Mouse (Mus musculus): Measurements from ENCODE around the gene Ssh3. TPM values are rescaled to one million over a fixed set of nuclear protein-coding genes. Genes with fewer than 3 reads are reported as not detected.

The Ssh3 gene
- polyA plus RNA-seq, 1 experiment from 2014 or later = 4.2 TPM

DNA sequence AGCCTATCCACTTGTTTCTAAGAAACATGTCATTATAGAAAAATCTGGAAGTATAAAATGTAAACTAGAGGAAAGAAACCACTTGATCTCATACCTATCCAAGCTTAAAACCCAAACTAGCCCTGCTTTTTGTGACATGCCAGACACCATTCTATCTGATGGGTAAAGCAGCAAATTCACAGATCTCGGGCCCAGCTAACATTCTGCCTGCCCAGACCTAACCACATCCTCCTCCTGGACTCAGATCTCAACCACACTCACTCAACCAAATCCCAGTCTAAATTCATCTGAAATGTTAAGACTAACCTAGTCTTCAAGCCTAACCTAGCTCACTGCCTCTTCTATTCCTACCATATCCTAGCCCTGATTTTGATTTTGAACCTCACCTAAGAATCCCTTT lies 50.2 kb downstream of the Ssh3 start:
- H3K36me3 ChIP-seq (replicated peaks) = peaks cover 12% of the 10 kb centered on the region; the same call in 1 of the 2 replicates
- 84% methylated on average over 1 of the region's 1 CpGs for WGBS
- no peaks in the 10 kb centered on the region for H3K9me3 ChIP-seq
- peaks cover 84% of the 10 kb centered on the region for H3K4me1 ChIP-seq
- no peak overlapping the region for H3K4me3 ChIP-seq
- no peak for DNase-seq (ENCODE audit: low spot score)
- no peak overlapping the region for H3K27ac ChIP-seq (replicated peaks)
- peaks cover 74% of the 10 kb centered on the region for H3K27me3 ChIP-seq (replicated peaks; ENCODE audit: low read depth, poor library complexity, severe bottlenecking)

DNA sequence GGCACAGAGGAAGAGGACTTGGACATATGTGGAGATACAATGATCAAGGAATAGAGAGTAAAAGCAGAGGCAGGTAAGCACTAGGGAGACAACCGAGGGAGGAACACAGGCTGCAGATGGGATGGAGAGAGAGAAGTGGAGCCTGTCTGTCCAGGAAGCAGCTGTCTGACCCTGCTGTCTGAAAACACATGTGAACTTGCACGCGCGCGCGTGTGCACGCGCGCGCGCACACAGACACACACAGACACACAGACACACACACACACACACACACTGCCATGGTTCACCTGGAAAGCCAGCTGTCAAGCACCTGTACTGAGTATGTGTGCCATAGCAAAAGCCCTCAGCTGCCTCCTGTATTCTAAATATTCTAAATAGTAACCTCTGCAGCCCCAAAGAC lies 50.7 kb downstream of the Ssh3 start:
- DNase-seq (ENCODE audit: low spot score) = no peak
- Histone ChIP-seq H3K4me3 (peak overlapping the region; percentile 18; the same call in 1 of the 2 replicates), H3K27me3 (replicated peaks; ENCODE audit: low read depth, poor library complexity, severe bottlenecking) (peaks cover 79% of the 10 kb centered on the region), H3K4me1 (peaks cover 89% of the 10 kb centered on the region), H3K9me3 (no peaks in the 10 kb centered on the region), H3K27ac (replicated peaks) (peak overlapping the region; percentile 77), H3K36me3 (replicated peaks) (peaks cover 12% of the 10 kb centered on the region; the same call in 1 of the 2 replicates)
- 78% methylated on average over 11 of the region's 11 CpGs for WGBS

- peak overlapping the region; percentile 69; the same call in 1 of the 2 replicates for H3K4me3 ChIP-seq
- H3K36me3 ChIP-seq (replicated peaks) = peaks cover 12% of the 10 kb centered on the region; the same call in 1 of the 2 replicates
- H3K9me3 ChIP-seq = no peaks in the 10 kb centered on the region
- H3K27ac ChIP-seq (replicated peaks) = peak overlapping the region; percentile 77
- no peak for DNase-seq (ENCODE audit: low spot score)
- 43% methylated on average over 3 of the region's 3 CpGs for WGBS
- H3K4me1 ChIP-seq = peaks cover 93% of the 10 kb centered on the region
- H3K27me3 ChIP-seq (replicated peaks; ENCODE audit: low read depth, poor library complexity, severe bottlenecking) = peaks cover 83% of the 10 kb centered on the region
These were observed 51.1 kb downstream of the Ssh3 start for GRCm38 (mm10) chr19:4217855-4218254.

- 2% methylated on average over 5 of the region's 5 CpGs for WGBS
- H3K4me1 ChIP-seq = peaks cover 95% of the 10 kb centered on the region
- peaks cover 7% of the 10 kb centered on the region; the same call in 1 of the 2 replicates for H3K36me3 ChIP-seq (replicated peaks)
- H3K9me3 ChIP-seq = no peaks in the 10 kb centered on the region
- peak; percentile 67 for DNase-seq (ENCODE audit: low spot score)
- H3K27ac ChIP-seq (replicated peaks) = peak overlapping the region; percentile 77
- peak overlapping the region; percentile 69 for H3K4me3 ChIP-seq
- H3K27me3 ChIP-seq (replicated peaks; ENCODE audit: low read depth, poor library complexity, severe bottlenecking) = peaks cover 85% of the 10 kb centered on the region
These were observed 51.8 kb downstream of the Ssh3 start for GRCm38 (mm10) chr19:4217140-4217539.

DNA sequence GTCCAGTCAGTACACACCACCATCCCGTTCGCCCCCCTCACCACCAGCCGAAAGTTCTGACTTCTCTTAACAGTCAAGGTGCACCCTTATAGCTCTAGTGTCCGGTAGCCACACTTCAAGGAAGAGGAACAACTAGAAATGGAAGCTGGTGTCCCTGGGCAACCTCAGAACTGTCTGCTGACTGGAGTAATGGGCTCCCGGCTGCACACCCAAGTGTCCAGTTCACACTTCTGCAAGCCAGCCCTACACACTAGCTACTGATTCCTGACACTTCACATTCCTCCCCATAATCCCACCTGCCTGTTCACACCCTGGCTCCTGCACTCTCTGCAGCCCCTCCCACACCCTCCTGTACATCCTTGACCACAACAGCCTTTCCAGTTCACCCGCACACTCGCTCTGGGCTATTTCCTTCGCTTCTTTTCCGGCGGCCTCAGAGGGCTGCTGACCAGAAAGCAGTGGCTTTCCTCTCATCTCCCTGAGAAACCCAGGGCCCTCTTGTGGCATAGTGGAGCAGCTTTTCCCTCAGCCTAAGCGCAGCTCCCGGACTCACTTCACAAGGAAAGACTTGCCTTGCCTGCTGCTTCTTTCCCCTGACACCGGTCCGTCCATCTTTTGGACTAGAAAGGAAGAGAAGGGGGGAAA lies 52.8 kb downstream of the Ssh3 start:
- peaks cover 86% of the 10 kb centered on the region for H3K27me3 ChIP-seq (replicated peaks; ENCODE audit: low read depth, poor library complexity, severe bottlenecking)
- H3K4me3 ChIP-seq = peak overlapping the region; percentile 69
- WGBS = 16% methylated on average over 14 of the region's 14 CpGs
- no peaks in the 10 kb centered on the region for H3K9me3 ChIP-seq
- peak; percentile 63 for DNase-seq (ENCODE audit: low spot score)
- H3K27ac ChIP-seq (replicated peaks) = peak overlapping the region; percentile 77
- no peaks in the 10 kb centered on the region for H3K36me3 ChIP-seq (replicated peaks)
- H3K4me1 ChIP-seq = peaks cover 94% of the 10 kb centered on the region

GRCm38 (mm10) chr19:4215451-4215840 lies 53.5 kb downstream of the Ssh3 start:
- H3K27me3 ChIP-seq (replicated peaks; ENCODE audit: low read depth, poor library complexity, severe bottlenecking) = peaks cover 85% of the 10 kb centered on the region
- WGBS = 2% methylated on average over 21 of the region's 21 CpGs
- no peak for DNase-seq (ENCODE audit: low spot score)
- no peaks in the 10 kb centered on the region for H3K36me3 ChIP-seq (replicated peaks)
- H3K9me3 ChIP-seq = no peaks in the 10 kb centered on the region
- peaks cover 87% of the 10 kb centered on the region for H3K4me1 ChIP-seq
- H3K4me3 ChIP-seq = peak overlapping the region; percentile 69
- H3K27ac ChIP-seq (replicated peaks) = peak overlapping the region; percentile 91

- peak overlapping the region; percentile 91 for H3K27ac ChIP-seq (replicated peaks)
These were observed 54.1 kb downstream of the Ssh3 start for GRCm38 (mm10) chr19:4214771-4215450.

GRCm38 (mm10) chr19:4214071-4214770 lies 54.8 kb downstream of the Ssh3 start, which contains the start of the genes Clcf1 and AC109138.7:
TSS of gene Clcf1 (plus strand) at chr19:4214238.
TSS of gene AC109138.7 (plus strand) at chr19:4214357.
- under 1% methylated on average over 49 of the region's 49 CpGs for WGBS
- Histone ChIP-seq H3K27ac (replicated peaks) (peak within 1 kb of the TSS; percentile 91), H3K4me1 (peaks cover 75% of the 10 kb centered on the region), H3K36me3 (replicated peaks) (no peaks in the 10 kb centered on the region), H3K9me3 (no peaks in the 10 kb centered on the region), H3K27me3 (replicated peaks; ENCODE audit: low read depth, poor library complexity, severe bottlenecking) (peaks cover 87% of the 10 kb centered on the region), H3K4me3 (peak within 1 kb of the TSS; percentile 69)
- DNase-seq (ENCODE audit: low spot score) = peak; percentile 79

More at GRCm38 (mm10) chr19:4214771-4215450, 54.1 kb downstream of the Ssh3 start:
- DNase-seq (ENCODE audit: low spot score) = peak; percentile 74
- Histone ChIP-seq H3K4me1 (peaks cover 81% of the 10 kb centered on the region), H3K9me3 (no peaks in the 10 kb centered on the region), H3K4me3 (peak overlapping the region; percentile 69), H3K36me3 (replicated peaks) (no peaks in the 10 kb centered on the region), H3K27me3 (replicated peaks; ENCODE audit: low read depth, poor library complexity, severe bottlenecking) (peaks cover 85% of the 10 kb centered on the region)
- under 1% methylated on average over 76 of the region's 81 CpGs for WGBS

GRCm38 (mm10) chr19:4213524-4213974 lies 55.4 kb downstream of the Ssh3 start:
- peaks cover 93% of the 10 kb centered on the region for H3K27me3 ChIP-seq (replicated peaks; ENCODE audit: low read depth, poor library complexity, severe bottlenecking)
- 1% methylated on average over 9 of the region's 9 CpGs for WGBS
- no peaks in the 10 kb centered on the region for H3K9me3 ChIP-seq
- H3K4me3 ChIP-seq = peak overlapping the region; percentile 69
- H3K4me1 ChIP-seq = peaks cover 78% of the 10 kb centered on the region
- peak; percentile 36 for DNase-seq (ENCODE audit: low spot score)
- no peaks in the 10 kb centered on the region for H3K36me3 ChIP-seq (replicated peaks)
- peak overlapping the region; percentile 91 for H3K27ac ChIP-seq (replicated peaks)

GRCm38 (mm10) chr19:4211891-4212588 lies 56.9 kb downstream of the Ssh3 start:
- H3K36me3 ChIP-seq (replicated peaks) = no peaks in the 10 kb centered on the region
- peaks cover 64% of the 10 kb centered on the region for H3K4me1 ChIP-seq
- H3K9me3 ChIP-seq = no peaks in the 10 kb centered on the region
- DNase-seq (ENCODE audit: low spot score) = no peak
- H3K4me3 ChIP-seq = peak overlapping the region; percentile 69
- peaks cover 85% of the 10 kb centered on the region for H3K27me3 ChIP-seq (replicated peaks; ENCODE audit: low read depth, poor library complexity, severe bottlenecking)
- WGBS = 17% methylated on average over 4 of the region's 4 CpGs
- peak overlapping the region; percentile 62 for H3K27ac ChIP-seq (replicated peaks)

Measured in embryonic facial prominence, embryonic 10.5 days (tissue).